Mouse (Mus musculus) lung, embryonic 16.5 days (tissue): ENCODE results near the gene Padi4. TPM values are rescaled to one million over a fixed set of nuclear protein-coding genes. Genes with fewer than 3 reads are reported as not detected.

ENCODE experiments used
- ATAC-seq: fragments of 200-750 bp; cut with Nextera tagmentation; 2 replicates; pipeline ENCODE4 v1.8.0; 2017; ENCODE audit warnings: low read depth, mild to moderate bottlenecking, moderate library complexity
- H3K27ac ChIP-seq: fragments of 300-500 bp; sonication (generic); 2 replicates; pipeline ENCODE4 v1.5.1; 2014; ENCODE audit warnings: mild to moderate bottlenecking, control low read depth, low read length
- H3K27me3 ChIP-seq: fragments of 300-500 bp; sonication (generic); 2 replicates; pipeline ENCODE4 v1.6.1; 2014; ENCODE audit warnings: low read depth, low read length, mixed read lengths; ENCODE audit not compliant: control insufficient read depth, insufficient read depth
- H3K36me3 ChIP-seq: fragments of 300-500 bp; sonication (generic); 2 replicates; pipeline ENCODE4 v1.6.1; 2014; ENCODE audit warnings: low read length; ENCODE audit not compliant: control insufficient read depth, insufficient read depth
- H3K4me1 ChIP-seq: fragments of 300-500 bp; sonication (generic); replicated peaks from 2 replicates; pipeline ENCODE4 v1.6.1; 2014; ENCODE audit warnings: low read length, mixed read lengths; ENCODE audit not compliant: control insufficient read depth, insufficient read depth
- H3K4me2 ChIP-seq: fragments of 300-500 bp; sonication (generic); 2 replicates; pipeline ENCODE4 v1.6.1; 2014; ENCODE audit warnings: low read depth, low read length, control low read depth
- H3K4me3 ChIP-seq: fragments of 300-500 bp; sonication (generic); 2 replicates; pipeline ENCODE4 v1.5.1; 2014; ENCODE audit warnings: mild to moderate bottlenecking, low read length, control low read depth
- H3K9ac ChIP-seq: fragments of 300-500 bp; sonication (generic); 2 replicates; pipeline ENCODE4 v1.6.1; 2014; ENCODE audit warnings: low read length, control low read depth
- H3K9me3 ChIP-seq: fragments of 300-500 bp; sonication (generic); 2 replicates; pipeline ENCODE4 v1.6.1; 2016; ENCODE audit warnings: low read length; ENCODE audit not compliant: control insufficient read depth
- WGBS: fragments of 180-500 bp; shearing (Covaris S2); extraction: QIAGEN DNeasy Blood & Tissue Kit; methylation state at CpG from one replicate; pipeline ENCODE4 v1.1.7; 2014; 5-methylcytosine and 5-hydroxymethylcytosine counted together
- polyA plus RNA-seq: library from polyadenylated mRNA; unstranded; fragments of >200 nt; fragmentation: Nextera tagmentation; extraction: Ambion mirVana; gene quantifications from 2 replicates; pipeline ENCODE4 v1.2.1, GENCODE M21; 2015

The Padi4 gene
- polyA plus RNA-seq, 1 experiment from 2014 or later = 1.8 TPM

- Histone ChIP-seq H3K4me3 (no peak overlapping the region), H3K27me3 (no peaks in the 10 kb centered on the region), H3K9ac (no peak overlapping the region), H3K9me3 (no peaks in the 10 kb centered on the region), H3K27ac (no peak overlapping the region), H3K36me3 (no peaks in the 10 kb centered on the region), H3K4me2 (no peak overlapping the region), H3K4me1 (no peaks in the 10 kb centered on the region)
- ATAC-seq = no peak
- WGBS = 79% methylated on average over 16 of the region's 16 CpGs
Observed at GRCm38 (mm10) chr4:140791071-140791470, 17.0 kb upstream of the Padi4 start.

GRCm38 (mm10) chr4:140789983-140790382 is 15.9 kb upstream of the Padi4 start:
- no peaks in the 10 kb centered on the region for H3K4me1 ChIP-seq
- ATAC-seq = no peak
- 80% methylated on average over 4 of the region's 4 CpGs for WGBS
- H3K27ac ChIP-seq = no peak overlapping the region
- no peaks in the 10 kb centered on the region for H3K27me3 ChIP-seq
- no peaks in the 10 kb centered on the region for H3K9me3 ChIP-seq
- H3K4me2 ChIP-seq = no peak overlapping the region
- H3K9ac ChIP-seq = no peak overlapping the region
- H3K36me3 ChIP-seq = no peaks in the 10 kb centered on the region
- no peak overlapping the region for H3K4me3 ChIP-seq

GRCm38 (mm10) chr4:140788983-140789382 is 14.9 kb upstream of the Padi4 start:
- H3K4me2 ChIP-seq = no peak overlapping the region
- H3K27ac ChIP-seq = no peak overlapping the region
- no peaks in the 10 kb centered on the region for H3K36me3 ChIP-seq
- WGBS = 47% methylated on average over 6 of the region's 6 CpGs
- no peak for ATAC-seq
- H3K9me3 ChIP-seq = no peaks in the 10 kb centered on the region
- no peaks in the 10 kb centered on the region for H3K4me1 ChIP-seq
- no peak overlapping the region for H3K9ac ChIP-seq
- no peaks in the 10 kb centered on the region for H3K27me3 ChIP-seq
- H3K4me3 ChIP-seq = no peak overlapping the region

- Histone ChIP-seq H3K4me3 (no peak overlapping the region), H3K27ac (no peak overlapping the region), H3K36me3 (no peaks in the 10 kb centered on the region), H3K9ac (no peak overlapping the region), H3K9me3 (no peaks in the 10 kb centered on the region), H3K27me3 (no peaks in the 10 kb centered on the region), H3K4me2 (no peak overlapping the region), H3K4me1 (no peaks in the 10 kb centered on the region)
- WGBS = 72% methylated on average over 6 of the region's 6 CpGs
- ATAC-seq = no peak
Observed at GRCm38 (mm10) chr4:140788264-140788663, 14.2 kb upstream of the Padi4 start.

- H3K27ac ChIP-seq = 0 out of 2 replicates have a peak overlapping the region, but pooled peaks have one; percentile 28
- no peaks in the 10 kb centered on the region for H3K4me1 ChIP-seq
- no peak overlapping the region for H3K9ac ChIP-seq
- 56% methylated on average over 4 of the region's 4 CpGs for WGBS
- no peaks in the 10 kb centered on the region for H3K27me3 ChIP-seq
- no peak overlapping the region for H3K4me2 ChIP-seq
- no peak overlapping the region for H3K4me3 ChIP-seq
- no peaks in the 10 kb centered on the region for H3K9me3 ChIP-seq
- ATAC-seq = peak; percentile 73
- H3K36me3 ChIP-seq = no peaks in the 10 kb centered on the region
Observed at GRCm38 (mm10) chr4:140787414-140787813, 13.4 kb upstream of the Padi4 start.

GRCm38 (mm10) chr4:140785217-140785616 is 11.2 kb upstream of the Padi4 start:
- Histone ChIP-seq H3K9ac (no peak overlapping the region), H3K4me2 (no peak overlapping the region), H3K27ac (no peak overlapping the region), H3K27me3 (no peaks in the 10 kb centered on the region), H3K9me3 (no peaks in the 10 kb centered on the region; the same call in 1 of the 2 replicates), H3K36me3 (no peaks in the 10 kb centered on the region), H3K4me3 (no peak overlapping the region), H3K4me1 (peaks cover 4% of the 10 kb centered on the region; the same call in 1 of the 2 replicates)
- WGBS = 73% methylated on average over 5 of the region's 5 CpGs
- no peak for ATAC-seq

- H3K4me1 ChIP-seq = peaks cover 10% of the 10 kb centered on the region; the same call in 1 of the 2 replicates
- 92% methylated on average over 9 of the region's 9 CpGs for WGBS
- H3K27ac ChIP-seq = no peak overlapping the region
- no peak for ATAC-seq
- no peaks in the 10 kb centered on the region for H3K27me3 ChIP-seq
- no peak overlapping the region for H3K9ac ChIP-seq
- no peaks in the 10 kb centered on the region; the same call in 1 of the 2 replicates for H3K9me3 ChIP-seq
- no peak overlapping the region for H3K4me3 ChIP-seq
- no peak overlapping the region for H3K4me2 ChIP-seq
- H3K36me3 ChIP-seq = no peaks in the 10 kb centered on the region
Observed at GRCm38 (mm10) chr4:140784292-140784945, 10.4 kb upstream of the Padi4 start.

- Histone ChIP-seq H3K4me3 (no peak overlapping the region), H3K4me1 (peaks cover 10% of the 10 kb centered on the region; the same call in 1 of the 2 replicates), H3K36me3 (no peaks in the 10 kb centered on the region), H3K9me3 (no peaks in the 10 kb centered on the region; the same call in 1 of the 2 replicates), H3K27ac (no peak overlapping the region), H3K4me2 (no peak overlapping the region), H3K9ac (no peak overlapping the region), H3K27me3 (no peaks in the 10 kb centered on the region)
- WGBS = 86% methylated on average over 9 of the region's 9 CpGs
- no peak for ATAC-seq
Observed at GRCm38 (mm10) chr4:140782821-140783220, 8.8 kb upstream of the Padi4 start.

GRCm38 (mm10) chr4:140780507-140780906 is 6.5 kb upstream of the Padi4 start:
- no peak overlapping the region for H3K9ac ChIP-seq
- WGBS = 53% methylated on average over 14 of the region's 14 CpGs
- peak; percentile 10; the same call in 1 of the 2 replicates for ATAC-seq
- no peak overlapping the region for H3K27ac ChIP-seq
- peaks cover 10% of the 10 kb centered on the region; the same call in 1 of the 2 replicates for H3K4me1 ChIP-seq
- H3K4me3 ChIP-seq = no peak overlapping the region
- no peaks in the 10 kb centered on the region for H3K27me3 ChIP-seq
- no peak overlapping the region for H3K4me2 ChIP-seq
- H3K36me3 ChIP-seq = no peaks in the 10 kb centered on the region
- no peaks in the 10 kb centered on the region; the same call in 1 of the 2 replicates for H3K9me3 ChIP-seq
